Mouse (Mus musculus): ENCODE results near the gene Plekho1.

DNA sequence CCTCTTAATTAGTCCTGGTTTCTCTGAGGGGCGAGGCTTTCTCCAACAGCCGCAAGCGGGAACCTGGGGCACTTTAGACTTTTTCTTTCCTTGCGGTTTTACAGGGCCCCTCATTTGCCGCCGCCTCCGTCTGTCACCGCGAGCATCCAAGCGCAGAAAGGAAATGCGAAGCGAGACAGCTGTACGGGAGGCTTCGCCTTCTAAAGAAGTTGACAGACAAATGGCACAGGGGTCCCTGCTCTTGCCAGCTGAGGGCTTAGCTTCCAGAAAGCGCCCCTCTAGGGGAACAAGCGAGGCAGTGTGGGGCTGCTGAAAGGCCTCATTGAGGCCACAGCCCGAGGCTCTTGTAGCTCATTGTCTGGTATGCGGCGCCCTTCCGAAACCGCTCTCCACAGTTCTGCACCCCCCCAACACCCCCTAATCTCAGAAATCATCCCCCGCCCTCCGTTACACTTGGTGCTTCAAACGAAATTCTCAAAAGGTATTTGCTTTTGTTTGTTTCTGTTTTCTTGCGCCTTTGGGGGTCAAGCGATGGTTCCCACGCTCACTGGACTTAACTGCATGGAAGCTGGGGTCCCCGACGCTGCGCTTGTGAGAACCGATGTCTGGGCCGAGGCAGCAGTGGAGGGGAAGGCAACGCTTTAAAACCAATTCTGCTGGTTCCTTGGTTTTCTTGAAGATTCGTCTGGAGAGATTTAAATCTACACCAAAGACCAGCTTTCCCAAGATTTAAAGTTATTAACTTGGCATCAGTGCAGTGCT is 22.7 kb downstream of the Plekho1 start:
- TF ChIP-seq CTCF (IDR thresholded peaks at IDR 0.05; ENCODE audit: borderline replicate concordance, extremely low read depth, insufficient read depth, insufficient read length) (no peak), POLR2A (IDR thresholded peaks at IDR 0.05; ENCODE audit: borderline replicate concordance, extremely low read depth, insufficient read depth, insufficient read length, poor library complexity, severe bottlenecking) (no peak)
